Mouse (Mus musculus): ENCODE measurements at regions not wholly inside any gene's neighbourhood (a gene's known extent, or its start where the extent isn't known, plus 50 kb on each side); places are given as distances from the start of the nearest gene placed in this dataset.

DNA sequence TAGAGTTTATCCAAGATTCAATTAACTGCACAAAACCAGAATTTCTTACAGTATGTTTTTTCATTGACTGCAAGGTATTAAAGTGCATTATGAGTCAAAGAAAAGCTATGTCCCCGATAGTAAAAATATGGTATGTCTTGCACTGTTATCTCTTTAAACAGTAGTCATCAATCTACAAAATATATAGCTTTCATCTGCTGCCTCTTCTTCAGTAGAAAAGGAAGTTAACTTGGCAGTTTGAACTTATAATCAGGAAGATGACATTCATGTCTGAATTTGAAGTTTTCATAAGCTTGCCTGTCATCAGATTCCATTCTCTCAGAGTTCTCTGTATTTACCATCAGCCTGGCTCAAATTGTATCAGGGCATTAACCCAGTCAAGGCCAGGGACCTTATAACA lies 122.7 kb upstream of the Fmo9 start:
- intact Hi-C loops (cut with DNase I), result no loop called here
- no peak for DNase-seq

DNA sequence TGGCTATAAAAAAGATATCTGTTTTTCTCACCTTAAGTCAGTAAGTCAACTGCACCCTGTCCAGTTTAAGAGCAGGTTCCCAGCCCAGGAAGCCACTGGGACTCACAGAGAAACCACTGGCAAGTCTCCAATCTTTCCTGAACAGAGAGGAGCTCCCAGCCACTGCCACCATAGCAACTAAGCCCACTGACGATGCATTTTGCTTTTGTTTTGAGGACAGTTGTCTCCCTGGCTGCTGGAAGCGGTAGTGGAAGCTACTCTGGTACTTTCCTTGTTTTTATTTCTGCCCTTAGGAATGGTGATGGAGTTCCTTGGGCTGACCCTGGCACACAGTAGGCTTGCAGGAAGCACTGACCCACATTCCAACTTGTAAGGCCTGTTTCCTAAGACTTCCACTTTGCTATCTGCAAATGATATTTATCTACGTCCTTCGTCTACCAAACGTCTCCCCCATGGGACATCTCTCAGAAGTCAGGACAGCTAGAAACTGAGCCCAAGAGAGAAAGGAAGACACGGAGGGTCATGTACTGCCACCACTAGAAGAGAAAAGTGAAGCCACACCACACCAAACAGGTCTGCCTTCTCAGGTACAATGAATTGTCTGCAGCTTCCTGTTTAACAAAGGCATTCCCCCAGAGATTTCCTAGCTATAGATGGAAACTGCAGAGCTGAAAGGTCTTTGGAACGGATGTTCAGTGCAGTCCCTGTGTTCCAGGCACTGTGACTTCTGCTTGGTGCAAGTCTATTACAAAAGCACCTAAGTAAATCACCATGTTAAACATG lies 125.7 kb upstream of the Fmo9 start:
- intact Hi-C loops (cut with DNase I), result loop anchor here (5.0 kb wide), 1 partner anchor 195 kb away; the partner anchor contains the start of gene Fam78b
- no peak for DNase-seq

DNA sequence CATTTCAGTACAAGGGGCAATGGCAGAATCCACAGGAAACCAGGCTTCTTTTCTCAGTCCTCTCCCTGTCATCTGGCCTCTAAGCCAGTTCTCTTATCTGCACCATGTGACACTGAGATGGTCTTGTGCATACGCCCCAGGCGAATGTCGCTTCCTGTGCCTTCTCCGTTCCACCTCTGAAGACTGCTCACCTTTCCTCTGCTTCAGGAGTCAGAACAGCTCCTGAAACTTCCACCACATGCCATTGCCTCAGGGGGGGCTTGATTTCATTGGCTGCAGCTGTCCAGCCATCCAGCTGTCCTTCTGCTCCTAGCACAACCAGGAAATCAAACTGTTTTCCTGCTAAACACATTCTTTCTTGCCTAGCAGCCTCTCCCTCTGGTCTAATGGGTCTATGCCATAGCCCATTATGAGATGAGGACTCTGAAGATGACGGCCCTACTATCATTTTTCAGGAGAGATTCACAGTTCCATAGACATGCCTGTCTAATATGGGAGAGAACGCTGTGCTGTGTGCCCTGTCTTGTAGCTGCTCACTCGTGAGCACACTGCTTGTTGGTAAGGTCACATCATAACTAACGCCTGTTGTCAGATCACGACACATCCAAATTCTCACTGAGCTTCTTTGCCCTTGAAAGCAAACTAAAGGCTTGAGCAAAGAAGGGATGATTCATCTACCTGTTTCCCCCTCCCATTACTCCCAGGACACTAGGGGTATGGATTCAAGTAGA lies 129.9 kb upstream of the Fmo9 start:
- DNase-seq, result no peak
- intact Hi-C loops (cut with DNase I), result no loop called here

DNA sequence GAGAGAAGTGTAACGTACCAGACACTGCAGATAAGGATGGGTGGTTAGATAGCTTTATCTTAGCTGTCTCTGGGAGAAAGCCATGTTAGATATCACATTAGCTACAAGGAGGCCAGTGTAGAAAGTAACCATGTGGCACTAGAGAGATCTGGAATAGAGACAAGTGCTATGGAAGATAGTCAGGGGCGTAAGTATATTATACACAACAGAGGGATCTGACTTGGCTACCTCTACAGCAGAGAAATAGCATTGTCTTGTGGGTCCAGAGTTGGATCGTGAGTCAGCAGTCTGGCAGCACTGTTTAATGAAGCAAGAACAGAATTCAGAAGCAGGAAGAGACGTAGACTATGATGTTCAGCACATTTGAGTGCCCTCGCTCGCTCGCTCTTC lies 130.4 kb upstream of the Fmo9 start:
- DNase-seq, result no peak
- intact Hi-C loops (cut with DNase I), result no loop called here

DNA sequence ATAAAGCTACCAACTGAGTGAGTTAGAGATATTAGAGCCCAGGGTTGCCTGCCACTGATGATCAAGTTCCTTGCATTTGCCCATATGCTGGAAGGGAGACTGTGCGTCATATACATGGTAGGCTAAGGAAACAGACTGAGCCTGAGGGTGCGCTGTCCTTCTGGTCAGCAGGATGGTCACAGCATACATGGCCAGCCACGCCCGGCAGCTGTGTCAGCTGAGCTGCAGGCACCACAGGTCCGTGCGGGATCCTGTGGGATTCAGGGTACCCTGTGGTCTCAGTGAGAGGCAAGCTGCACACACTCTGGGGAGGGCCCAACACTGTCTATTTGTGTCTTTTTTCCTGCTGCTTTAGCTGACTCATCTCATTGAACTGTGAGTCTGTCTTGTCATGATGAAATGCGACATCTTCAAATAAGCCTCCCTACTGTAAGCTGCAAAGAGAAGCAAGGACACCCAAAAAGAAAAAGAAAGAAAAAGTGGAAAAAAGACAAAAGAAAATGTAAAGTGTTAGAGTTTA lies 131.3 kb upstream of the Fmo9 start:
- intact Hi-C loops (cut with DNase I), result no loop called here
- no peak for DNase-seq

- intact Hi-C loops (cut with DNase I), result no loop called here
- DNase-seq, result no peak
Observed at GRCm38 (mm10) chr1:166817927-166818326, 136.3 kb upstream of the Fmo9 start.

DNA sequence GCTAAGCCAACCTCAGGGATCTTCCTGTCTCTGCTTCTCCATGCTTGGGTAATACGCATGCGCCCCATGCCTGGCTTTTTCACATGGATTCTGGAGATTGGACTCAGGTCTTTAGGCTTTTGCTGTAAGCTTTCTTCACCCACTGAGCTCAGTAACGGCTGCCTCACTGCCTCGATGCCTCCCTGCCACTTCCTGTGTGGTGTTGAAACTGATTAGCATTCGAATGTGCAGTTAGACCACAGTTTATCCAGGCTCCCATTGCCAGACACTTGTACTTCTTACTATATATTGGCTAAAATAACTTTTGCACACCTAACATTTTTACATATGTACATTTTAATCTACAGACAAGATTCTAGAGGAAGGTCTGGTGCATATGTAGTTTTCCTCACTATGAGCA lies 137.0 kb upstream of the Fmo9 start:
- no peak for DNase-seq
- intact Hi-C loops (cut with DNase I), result no loop called here

- peak in 1 of 2 experiments; percentile 28 for DNase-seq
- intact Hi-C loops (cut with DNase I), result no loop called here
Observed at GRCm38 (mm10) chr1:166819420-166819819, 137.8 kb upstream of the Fmo9 start.

- intact Hi-C loops (cut with DNase I), result no loop called here
- DNase-seq, result no peak
Observed at GRCm38 (mm10) chr1:166820050-166820449, 138.4 kb upstream of the Fmo9 start.

- intact Hi-C loops (cut with DNase I), result no loop called here
Observed at GRCm38 (mm10) chr1:166821146-166821545, 139.5 kb upstream of the Fmo9 start.

DNA sequence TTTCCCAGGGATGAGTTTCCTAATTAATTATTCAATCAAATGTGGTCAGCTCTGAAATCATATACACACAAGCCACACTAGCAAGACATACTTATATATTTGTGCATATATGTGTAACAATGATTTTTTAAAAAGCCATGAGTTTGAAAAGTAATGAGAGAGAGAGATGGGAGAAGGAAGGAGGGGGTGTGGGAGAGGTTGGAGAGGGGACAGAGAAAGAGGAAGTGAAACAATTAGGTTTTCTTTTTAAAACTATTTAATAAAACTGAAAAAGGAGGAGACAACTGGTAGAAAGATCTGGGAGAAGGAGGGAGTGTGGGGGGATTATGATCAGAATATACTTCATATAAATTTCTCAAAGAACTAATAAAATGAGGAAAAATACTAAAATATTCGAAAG lies 155.7 kb upstream of the Fmo9 start:
- intact Hi-C loops (cut with DNase I), result no loop called here
- no peak for DNase-seq

More at GRCm38 (mm10) chr1:166821146-166821545, 139.5 kb upstream of the Fmo9 start:
- no peak for DNase-seq

DNA sequence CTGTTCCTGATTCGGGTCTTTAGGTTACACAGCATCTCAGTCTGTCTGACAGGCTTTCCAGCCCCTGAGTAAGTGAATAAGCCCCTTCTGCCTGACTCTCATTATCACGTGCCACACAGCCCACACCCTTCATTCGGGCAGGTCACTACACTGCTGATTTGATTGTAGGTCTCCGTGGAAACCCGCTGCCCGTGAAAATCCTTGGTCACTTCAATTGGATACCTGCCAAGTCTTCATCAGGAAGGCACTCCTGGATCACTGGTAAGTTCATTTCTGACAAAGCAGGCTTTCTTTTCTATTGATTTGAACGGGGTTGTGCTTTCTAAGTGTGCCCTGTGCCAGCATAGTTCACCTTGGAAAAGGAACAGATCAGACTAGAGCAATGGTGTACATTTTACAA lies 158.2 kb upstream of the Fmo9 start:
- no peak for DNase-seq
- intact Hi-C loops (cut with DNase I), result no loop called here

DNA sequence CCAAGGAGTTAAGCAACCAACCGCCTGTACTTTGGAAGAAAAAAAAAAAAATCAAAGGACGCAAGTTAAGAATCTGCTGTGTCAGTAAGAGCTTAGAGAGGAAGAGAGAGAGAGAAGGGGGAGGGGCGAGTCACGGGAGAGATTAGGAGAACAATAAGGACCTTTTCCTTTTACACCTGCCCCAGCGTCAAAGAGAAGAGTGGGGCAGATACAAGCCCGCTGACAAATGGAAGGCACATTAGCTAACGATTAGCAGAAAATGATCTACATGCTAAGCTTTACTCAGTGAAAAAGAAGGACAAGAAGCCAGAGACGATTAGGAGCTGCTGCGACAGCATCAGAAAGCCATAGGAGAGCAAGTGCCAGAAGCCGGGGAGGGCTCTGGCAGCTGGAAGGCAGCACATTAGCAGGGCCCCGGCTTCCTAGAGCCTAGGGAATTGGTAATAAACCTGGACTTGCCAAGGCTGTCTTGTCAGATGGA lies 157.8 kb upstream of the Fam78b start:
- peak in 1 of 2 experiments; percentile 14 for DNase-seq
- intact Hi-C loops (cut with DNase I), result no loop called here

DNA sequence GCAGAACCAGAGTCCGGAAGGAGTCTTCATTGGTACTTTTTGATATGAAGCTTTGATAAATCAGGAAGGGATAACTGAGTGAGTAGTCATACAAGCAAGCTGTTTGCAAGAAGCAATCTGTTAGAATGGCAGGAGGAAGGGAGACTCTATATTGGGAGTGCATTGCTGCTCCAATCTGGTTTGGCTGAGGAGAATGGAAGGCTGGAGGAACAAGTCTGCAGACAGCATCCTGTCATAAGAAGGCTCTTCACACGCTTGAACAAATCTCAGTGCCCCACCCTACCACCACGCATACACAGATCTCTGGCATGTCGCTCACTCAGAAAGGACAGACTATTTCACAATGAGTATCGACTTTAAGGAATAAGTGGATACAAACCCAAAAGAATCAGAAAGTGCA lies 154.7 kb upstream of the Fam78b start:
- intact Hi-C loops (cut with DNase I), result no loop called here

DNA sequence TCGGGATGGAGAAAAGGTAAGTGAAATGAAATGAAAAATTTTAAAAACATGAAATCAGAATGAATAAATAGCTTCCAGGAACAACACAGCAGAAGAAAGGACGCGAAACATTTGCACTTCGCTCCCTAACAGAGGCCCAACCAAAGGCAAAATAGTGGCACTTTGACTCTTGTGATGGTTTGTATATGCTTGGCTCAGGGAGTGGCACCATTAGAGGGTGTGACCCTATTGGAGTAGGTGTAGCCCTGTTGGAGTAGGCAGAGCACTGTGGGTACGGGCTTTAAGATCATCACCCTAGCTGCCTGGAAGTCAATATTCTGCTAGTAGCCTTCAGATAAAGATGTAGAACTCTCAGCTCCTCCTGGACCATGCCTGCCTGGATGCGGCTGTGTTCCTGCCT lies 154.0 kb upstream of the Fam78b start:
- intact Hi-C loops (cut with DNase I), result no loop called here
- DNase-seq, result no peak

More for the DNA sequence above, 154.7 kb upstream of the Fam78b start:
- DNase-seq, result no peak

DNA sequence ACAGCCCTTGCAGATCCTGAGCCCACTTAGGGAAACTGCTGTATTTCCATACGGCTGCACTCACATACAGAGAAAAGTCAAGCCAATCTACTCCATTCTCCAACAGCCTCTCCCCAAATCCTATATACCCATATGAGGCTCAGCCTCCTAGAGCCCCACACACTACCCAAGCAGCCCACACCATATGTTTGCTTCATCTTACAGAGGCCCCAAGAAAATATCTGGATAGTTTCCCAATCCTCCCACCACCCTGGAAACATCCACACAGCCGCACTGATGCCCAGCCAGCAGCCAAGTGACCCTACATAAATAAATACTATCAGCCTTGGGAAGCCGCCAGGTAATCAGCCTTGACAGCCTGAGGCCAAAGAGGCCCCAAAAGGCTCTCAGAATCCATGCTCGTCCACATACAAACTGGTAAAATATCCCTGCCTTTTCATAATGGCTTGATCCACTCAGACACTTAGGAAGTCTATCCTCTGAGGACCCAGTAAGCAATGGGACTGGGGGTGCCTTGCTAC lies 153.1 kb upstream of the Fam78b start:
- intact Hi-C loops (cut with DNase I), result no loop called here
- DNase-seq, result no peak

DNA sequence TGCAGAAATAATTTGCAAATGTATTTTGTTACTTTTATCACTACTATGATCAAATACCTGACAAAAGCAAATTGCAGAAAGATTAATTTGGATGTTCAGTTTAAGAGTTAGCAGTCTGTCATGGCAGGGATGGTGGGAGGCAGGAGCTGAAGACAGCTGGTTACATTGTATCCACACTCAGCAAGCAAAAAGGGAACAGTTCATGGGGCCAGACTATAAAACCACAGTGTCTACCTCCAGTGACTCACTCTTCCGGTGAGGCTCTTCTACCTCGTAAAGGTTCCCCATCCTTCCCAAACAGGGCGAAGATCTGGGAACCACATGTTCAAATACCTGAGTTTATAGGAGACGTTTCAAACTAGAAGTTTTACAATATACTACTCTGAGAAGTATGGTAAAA lies 145.2 kb upstream of the Fam78b start:
- DNase-seq, result no peak
- intact Hi-C loops (cut with DNase I), result no loop called here

GRCm38 (mm10) chr1:166866256-166866655 lies 135.0 kb upstream of the Fam78b start:
- intact Hi-C loops (cut with DNase I), result no loop called here
- no peak for DNase-seq

GRCm38 (mm10) chr1:166871258-166871657 lies 130.0 kb upstream of the Fam78b start:
- DNase-seq, result no peak
- intact Hi-C loops (cut with DNase I), result no loop called here

DNA sequence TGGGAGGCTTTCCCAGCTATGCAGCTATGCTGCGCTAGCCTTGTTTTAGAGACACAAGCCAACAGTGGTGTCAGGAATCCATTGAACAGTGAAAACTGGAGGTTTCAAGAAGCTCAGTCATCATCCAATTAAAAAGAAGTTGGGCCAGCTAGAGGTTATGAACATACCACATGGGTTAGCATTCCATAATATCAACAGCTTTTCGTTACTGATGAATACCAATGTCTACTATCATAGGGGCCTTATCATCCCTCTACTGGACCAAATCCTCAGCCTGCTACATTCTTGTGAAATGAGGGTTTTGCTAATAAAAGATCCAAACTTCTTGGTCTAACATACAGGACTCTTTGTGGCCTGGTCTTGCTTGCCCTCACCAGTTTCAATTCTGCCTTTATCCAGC lies 124.8 kb upstream of the Fam78b start:
- DNase-seq, result no peak
- intact Hi-C loops (cut with DNase I), result no loop called here

DNA sequence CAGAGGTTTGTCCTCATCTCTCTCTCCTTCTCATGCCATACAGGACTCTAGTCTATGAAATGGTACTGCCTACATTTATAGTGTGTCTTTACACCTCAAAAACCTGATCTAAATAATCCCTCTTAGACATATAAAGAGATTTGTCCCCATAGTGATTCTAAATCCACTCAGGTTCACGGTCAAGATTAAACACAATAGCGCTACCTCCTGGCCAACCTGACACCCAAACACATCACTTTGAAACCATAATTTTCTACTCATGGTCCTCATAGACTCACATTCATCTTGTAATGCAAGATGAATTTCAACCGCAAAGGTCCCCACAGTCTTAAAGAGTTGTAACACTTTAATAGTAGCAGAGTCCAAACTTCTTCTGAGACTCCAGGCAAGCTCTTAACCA lies 118.0 kb upstream of the Fam78b start:
- no peak for DNase-seq
- intact Hi-C loops (cut with DNase I), result loop anchor here (5.0 kb wide), 1 partner anchor 101 kb away; no protein-coding TSS in a partner anchor
